Mouse (Mus musculus) cerebellum, adult 2 months (tissue): Measurements from ENCODE around the gene Mta1.

ENCODE experiments used
- CTCF ChIP-seq: fragments of 200-500 bp; IDR thresholded peaks from 2 replicates; pipeline ENCODE4 v1.5.1; 2011; ENCODE audit warnings: low read depth, mild to moderate bottlenecking, control low read depth, low read length, moderate library complexity, borderline replicate concordance; ENCODE audit not compliant: insufficient read depth
- POLR2A ChIP-seq: fragments of 200-500 bp; IDR thresholded peaks from 2 replicates; pipeline ENCODE4 v1.6.1; 2011; ENCODE audit warnings: low read length, control low read depth, borderline replicate concordance; ENCODE audit not compliant: insufficient read depth

GRCm38 (mm10) chr12:113062201-113062600, 35.9 kb upstream of the Mta1 start:
- TF ChIP-seq CTCF (no peak), POLR2A (no peak)
